Mouse (Mus musculus): Measurements from ENCODE around the gene Slc16a9. TPM values are rescaled to one million over a fixed set of nuclear protein-coding genes. Genes with fewer than 3 reads are reported as not detected.

Slc16a9 gene
- polyA plus RNA-seq, 1 experiment from 2014 or later: 3.8 TPM

DNA sequence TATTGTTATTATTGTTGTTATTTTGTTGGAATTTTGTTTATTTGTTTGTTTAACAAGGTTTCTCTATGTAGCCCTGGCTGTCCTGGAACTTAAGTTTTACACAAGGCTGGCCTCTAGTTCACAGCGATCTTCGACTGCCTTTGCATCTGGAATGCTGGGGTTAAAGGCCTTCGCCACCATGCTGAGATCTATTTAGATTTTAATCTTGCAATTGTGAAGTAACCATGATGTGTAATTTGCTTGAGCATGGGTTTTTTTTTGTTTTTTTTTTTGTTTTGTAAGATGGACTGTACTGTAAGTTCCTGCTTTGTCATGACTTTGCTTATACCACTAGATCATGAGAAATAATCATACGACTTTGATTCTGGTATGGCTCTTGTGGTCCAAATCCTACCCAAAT, 16.0 kb downstream of the Slc16a9 start:
- H3K4me3 ChIP-seq (ENCODE audit: low read length): no peak overlapping the region
- no peak for ATAC-seq (ENCODE audit: low FRiP score, low TSS enrichment)
- H3K4me1 ChIP-seq (ENCODE audit: control insufficient read depth, insufficient read depth, low read length): no peaks in the 10 kb centered on the region
- H3K27ac ChIP-seq (ENCODE audit: low read depth, low read length): no peak overlapping the region
- no peak overlapping the region for H3K9ac ChIP-seq (ENCODE audit: low read depth, low read length)
- H3K27me3 ChIP-seq (ENCODE audit: control insufficient read depth, insufficient read depth, low read length): no peaks in the 10 kb centered on the region
- H3K36me3 ChIP-seq (ENCODE audit: control insufficient read depth, insufficient read depth, low read length): no peaks in the 10 kb centered on the region
- H3K9me3 ChIP-seq (ENCODE audit: control insufficient read depth, low read length): no peaks in the 10 kb centered on the region
- no peak overlapping the region for H3K4me2 ChIP-seq (replicated peaks; ENCODE audit: low read depth, low read length)
- 72% methylated on average over 4 of the region's 4 CpGs for WGBS

DNA sequence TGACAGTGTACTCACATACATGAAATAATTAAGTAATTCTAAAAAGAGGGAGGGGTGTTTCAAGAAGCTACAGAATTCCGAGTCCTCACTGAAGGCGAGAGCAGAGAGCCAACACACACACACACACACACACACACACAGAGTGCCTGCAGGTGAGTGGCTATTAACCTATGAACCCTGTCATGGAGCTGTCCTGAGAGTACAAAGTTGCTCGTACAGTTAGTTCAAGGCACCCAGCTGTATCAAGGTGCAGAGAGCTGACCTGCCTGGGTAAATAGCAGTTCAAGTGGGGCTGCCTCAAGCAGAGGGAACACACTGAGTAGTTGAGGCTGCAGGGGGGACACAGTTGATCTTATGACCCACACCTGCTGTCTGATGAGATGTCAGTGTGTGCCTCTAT, 17.2 kb downstream of the Slc16a9 start:
- Histone ChIP-seq H3K9me3 (ENCODE audit: control insufficient read depth, low read length) (no peaks in the 10 kb centered on the region), H3K27me3 (ENCODE audit: control insufficient read depth, insufficient read depth, low read length) (no peaks in the 10 kb centered on the region), H3K4me3 (ENCODE audit: low read length) (no peak overlapping the region), H3K4me2 (replicated peaks; ENCODE audit: low read depth, low read length) (no peak overlapping the region), H3K27ac (ENCODE audit: low read depth, low read length) (no peak overlapping the region), H3K4me1 (ENCODE audit: control insufficient read depth, insufficient read depth, low read length) (no peaks in the 10 kb centered on the region), H3K9ac (ENCODE audit: low read depth, low read length) (no peak overlapping the region), H3K36me3 (ENCODE audit: control insufficient read depth, insufficient read depth, low read length) (no peaks in the 10 kb centered on the region)
- no peak for ATAC-seq (ENCODE audit: low FRiP score, low TSS enrichment)
- WGBS: 66% methylated on average over 3 of the region's 3 CpGs

DNA sequence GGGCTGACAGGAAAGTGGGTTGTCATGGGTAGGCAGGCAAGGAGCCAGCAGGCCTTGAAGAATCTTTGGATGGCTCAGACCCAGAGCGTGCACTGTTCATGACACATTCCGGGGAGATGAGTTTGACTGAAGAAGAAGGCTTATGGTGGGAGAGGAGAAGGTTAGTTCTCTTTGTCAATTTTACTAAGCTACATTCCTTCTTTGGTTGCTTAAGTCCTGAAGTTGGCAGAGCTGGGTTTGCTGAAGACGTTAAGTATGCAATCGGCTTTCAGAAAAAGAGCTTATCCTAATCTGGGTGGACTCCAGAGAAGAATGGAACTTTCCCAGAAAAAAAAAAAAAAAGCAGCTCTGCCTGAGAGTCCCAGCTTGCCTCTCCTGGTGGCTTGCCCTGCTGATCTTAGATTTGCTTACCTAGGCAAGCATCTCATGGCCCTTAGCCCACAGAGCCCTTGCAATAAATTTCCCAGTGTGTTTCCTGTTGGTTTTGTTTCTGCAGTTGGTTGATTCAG, 18.8 kb downstream of the Slc16a9 start:
- Histone ChIP-seq H3K27ac (ENCODE audit: low read depth, low read length) (no peak overlapping the region), H3K36me3 (ENCODE audit: control insufficient read depth, insufficient read depth, low read length) (no peaks in the 10 kb centered on the region), H3K9ac (ENCODE audit: low read depth, low read length) (no peak overlapping the region), H3K27me3 (ENCODE audit: control insufficient read depth, insufficient read depth, low read length) (no peaks in the 10 kb centered on the region), H3K4me2 (replicated peaks; ENCODE audit: low read depth, low read length) (no peak overlapping the region), H3K4me1 (ENCODE audit: control insufficient read depth, insufficient read depth, low read length) (no peaks in the 10 kb centered on the region), H3K4me3 (ENCODE audit: low read length) (no peak overlapping the region), H3K9me3 (ENCODE audit: control insufficient read depth, low read length) (no peaks in the 10 kb centered on the region)
- 84% methylated on average over 4 of the region's 4 CpGs for WGBS
- ATAC-seq (ENCODE audit: low FRiP score, low TSS enrichment): no peak

DNA sequence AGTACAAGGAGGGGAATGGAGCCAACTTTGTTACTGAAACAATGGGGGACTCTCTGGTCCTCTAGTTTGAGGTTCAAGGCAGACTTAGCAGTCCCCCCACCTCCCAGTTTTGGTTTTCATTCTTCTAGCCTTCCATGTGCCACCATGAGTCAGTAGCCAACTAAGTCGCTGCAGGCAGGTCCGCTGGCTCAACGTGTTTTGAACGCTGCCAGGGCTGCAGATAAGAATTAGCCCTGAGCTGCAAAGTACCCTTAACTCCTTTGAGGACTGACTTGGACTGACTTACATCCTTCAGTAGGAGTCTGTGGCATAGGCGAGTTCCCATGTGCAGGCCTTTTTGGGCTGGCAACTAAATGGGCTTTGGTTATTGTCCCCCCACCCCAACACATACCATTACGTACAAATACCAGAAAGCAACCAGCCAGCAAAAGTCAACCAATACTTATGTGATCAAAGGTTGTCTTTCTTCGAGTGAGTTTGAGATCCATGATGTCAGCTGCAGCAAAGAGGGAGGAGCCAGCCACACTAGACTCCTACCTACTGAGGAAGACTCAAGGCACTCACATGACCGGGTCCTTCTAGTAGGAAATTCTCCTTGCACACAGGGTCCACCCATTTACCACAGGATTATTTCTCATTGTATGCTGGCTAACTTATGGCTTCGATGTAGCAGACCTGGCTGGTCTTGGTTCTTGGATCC, 19.6 kb downstream of the Slc16a9 start:
- Histone ChIP-seq H3K27ac (ENCODE audit: low read depth, low read length) (no peak overlapping the region), H3K36me3 (ENCODE audit: control insufficient read depth, insufficient read depth, low read length) (no peaks in the 10 kb centered on the region), H3K27me3 (ENCODE audit: control insufficient read depth, insufficient read depth, low read length) (no peaks in the 10 kb centered on the region), H3K4me3 (ENCODE audit: low read length) (no peak overlapping the region), H3K4me1 (ENCODE audit: control insufficient read depth, insufficient read depth, low read length) (no peaks in the 10 kb centered on the region), H3K4me2 (replicated peaks; ENCODE audit: low read depth, low read length) (no peak overlapping the region), H3K9ac (ENCODE audit: low read depth, low read length) (no peak overlapping the region), H3K9me3 (ENCODE audit: control insufficient read depth, low read length) (no peaks in the 10 kb centered on the region)
- WGBS: 83% methylated on average over 9 of the region's 9 CpGs
- no peak for ATAC-seq (ENCODE audit: low FRiP score, low TSS enrichment)

DNA sequence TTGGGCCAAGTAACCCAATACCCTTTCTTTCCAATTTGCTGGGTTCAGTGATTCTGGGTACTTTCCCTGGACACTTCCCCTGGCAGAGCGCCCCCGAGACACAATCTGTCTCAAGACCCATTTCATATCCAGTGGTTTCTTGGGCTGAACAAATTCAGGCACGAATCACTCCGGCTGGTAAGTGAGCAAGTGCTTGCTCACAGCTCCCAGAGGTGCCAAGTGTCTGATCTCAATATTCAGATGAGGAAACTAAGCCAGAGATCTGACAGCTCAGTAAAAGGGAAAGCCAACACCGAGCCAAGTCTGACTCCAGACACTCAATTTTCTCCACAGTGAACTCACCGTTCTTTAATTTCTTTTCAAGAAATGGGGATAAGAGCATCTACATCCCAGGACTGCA, 21.6 kb downstream of the Slc16a9 start:
- H3K27me3 ChIP-seq (ENCODE audit: control insufficient read depth, insufficient read depth, low read length): no peaks in the 10 kb centered on the region
- H3K9me3 ChIP-seq (ENCODE audit: control insufficient read depth, low read length): no peaks in the 10 kb centered on the region
- no peak overlapping the region for H3K27ac ChIP-seq (ENCODE audit: low read depth, low read length)
- no peak overlapping the region for H3K9ac ChIP-seq (ENCODE audit: low read depth, low read length)
- 88% methylated on average over 6 of the region's 6 CpGs for WGBS
- no peaks in the 10 kb centered on the region for H3K36me3 ChIP-seq (ENCODE audit: control insufficient read depth, insufficient read depth, low read length)
- no peak overlapping the region for H3K4me3 ChIP-seq (ENCODE audit: low read length)
- no peaks in the 10 kb centered on the region for H3K4me1 ChIP-seq (ENCODE audit: control insufficient read depth, insufficient read depth, low read length)
- ATAC-seq (ENCODE audit: low FRiP score, low TSS enrichment): no peak
- H3K4me2 ChIP-seq (replicated peaks; ENCODE audit: low read depth, low read length): no peak overlapping the region

DNA sequence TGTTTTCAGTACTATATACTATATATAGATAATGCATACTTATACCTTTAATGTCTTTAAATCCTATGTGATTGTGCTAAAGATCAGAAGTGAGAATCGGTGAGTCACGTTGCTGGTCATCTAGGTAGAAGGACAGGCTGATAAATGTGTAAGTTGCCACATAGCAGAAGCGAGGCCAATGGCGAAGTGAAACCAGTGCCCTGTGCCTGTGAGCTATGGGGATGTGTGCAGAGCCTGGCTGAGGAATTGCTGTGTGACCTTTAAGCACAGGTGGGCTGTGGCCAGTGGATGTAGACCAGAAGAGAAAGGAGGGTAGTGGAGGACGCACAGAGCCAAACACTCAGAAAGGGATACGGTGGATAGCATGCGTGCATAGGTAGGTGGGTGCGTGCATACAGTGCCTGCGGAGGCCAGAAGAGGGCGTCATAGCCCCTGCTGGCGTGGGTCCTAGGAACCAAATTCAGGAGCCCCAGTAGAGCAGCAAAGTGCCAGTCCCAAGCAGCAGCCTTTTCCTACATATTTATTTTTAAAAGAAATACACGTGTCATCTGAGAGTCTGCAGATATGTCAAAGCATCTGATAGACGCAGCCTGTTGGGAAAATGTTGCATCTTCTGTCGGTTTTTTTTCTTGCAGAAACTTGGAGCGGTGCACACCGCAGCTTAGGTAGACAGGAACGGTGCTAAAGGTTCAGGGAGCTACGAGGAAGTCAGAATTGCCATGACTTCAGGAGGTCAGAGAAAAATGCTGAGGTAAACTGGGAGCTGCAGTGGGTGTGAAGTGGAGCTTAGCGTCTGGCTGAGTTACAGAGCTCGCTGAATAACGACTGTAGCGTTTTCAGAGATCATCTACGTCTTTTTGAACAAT, 23.9 kb downstream of the Slc16a9 start:
- 81% methylated on average over 23 of the region's 23 CpGs for WGBS
- Histone ChIP-seq H3K4me2 (replicated peaks; ENCODE audit: low read depth, low read length) (no peak overlapping the region), H3K36me3 (ENCODE audit: control insufficient read depth, insufficient read depth, low read length) (no peaks in the 10 kb centered on the region), H3K9ac (ENCODE audit: low read depth, low read length) (no peak overlapping the region), H3K27me3 (ENCODE audit: control insufficient read depth, insufficient read depth, low read length) (no peaks in the 10 kb centered on the region), H3K4me1 (ENCODE audit: control insufficient read depth, insufficient read depth, low read length) (no peaks in the 10 kb centered on the region), H3K27ac (ENCODE audit: low read depth, low read length) (no peak overlapping the region), H3K9me3 (ENCODE audit: control insufficient read depth, low read length) (no peaks in the 10 kb centered on the region), H3K4me3 (ENCODE audit: low read length) (no peak overlapping the region)
- ATAC-seq (ENCODE audit: low FRiP score, low TSS enrichment): no peak

DNA sequence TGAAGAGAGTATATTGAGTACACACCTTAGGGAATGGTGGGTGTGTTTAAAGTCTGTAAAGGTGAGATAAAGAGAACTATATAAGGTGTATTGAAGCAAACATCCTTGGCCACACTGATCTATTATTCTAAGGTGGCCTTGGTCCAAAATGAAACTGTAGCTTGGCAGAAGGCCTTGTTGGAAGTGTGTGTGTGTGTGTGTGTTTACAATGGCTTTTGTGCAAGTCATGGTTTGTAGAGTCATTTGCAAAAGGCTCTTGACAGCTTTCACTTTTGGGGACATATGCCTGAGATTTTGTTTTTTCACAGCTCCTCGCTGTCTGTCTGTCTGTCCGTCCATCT, 24.5 kb downstream of the Slc16a9 start:
- H3K9me3 ChIP-seq (ENCODE audit: control insufficient read depth, low read length): no peaks in the 10 kb centered on the region
- H3K27ac ChIP-seq (ENCODE audit: low read depth, low read length): no peak overlapping the region
- H3K36me3 ChIP-seq (ENCODE audit: control insufficient read depth, insufficient read depth, low read length): no peaks in the 10 kb centered on the region
- H3K4me2 ChIP-seq (replicated peaks; ENCODE audit: low read depth, low read length): no peak overlapping the region
- 90% methylated on average over 2 of the region's 2 CpGs for WGBS
- H3K4me3 ChIP-seq (ENCODE audit: low read length): no peak overlapping the region
- ATAC-seq (ENCODE audit: low FRiP score, low TSS enrichment): no peak
- no peaks in the 10 kb centered on the region for H3K4me1 ChIP-seq (ENCODE audit: control insufficient read depth, insufficient read depth, low read length)
- H3K9ac ChIP-seq (ENCODE audit: low read depth, low read length): no peak overlapping the region
- no peaks in the 10 kb centered on the region for H3K27me3 ChIP-seq (ENCODE audit: control insufficient read depth, insufficient read depth, low read length)

DNA sequence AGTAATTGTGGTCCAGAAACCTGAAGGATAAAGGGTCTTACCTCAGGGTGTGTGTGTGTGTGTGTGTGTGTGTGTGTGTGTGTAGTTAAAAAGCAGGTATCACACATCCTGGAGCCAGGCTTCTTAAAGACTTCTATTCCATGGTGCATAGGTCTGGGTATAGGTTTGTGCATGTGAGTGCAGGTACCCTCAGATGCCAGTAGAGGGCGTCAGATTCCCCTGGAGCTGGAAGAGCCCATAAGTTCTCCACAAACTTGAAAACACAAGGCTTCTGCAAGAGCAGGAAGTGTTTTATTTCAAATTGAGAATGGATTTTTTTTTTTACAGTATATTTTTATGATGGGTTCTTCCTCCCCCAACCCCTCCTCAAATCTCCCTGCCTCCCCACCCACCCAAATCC, 31.8 kb downstream of the Slc16a9 start:
- H3K9me3 ChIP-seq (ENCODE audit: control insufficient read depth, low read length): no peaks in the 10 kb centered on the region
- H3K9ac ChIP-seq (ENCODE audit: low read depth, low read length): no peak overlapping the region
- H3K4me3 ChIP-seq (ENCODE audit: low read length): no peak overlapping the region
- no peaks in the 10 kb centered on the region for H3K27me3 ChIP-seq (ENCODE audit: control insufficient read depth, insufficient read depth, low read length)
- H3K27ac ChIP-seq (ENCODE audit: low read depth, low read length): no peak overlapping the region
- no peak for ATAC-seq (ENCODE audit: low FRiP score, low TSS enrichment)
- WGBS: 65% methylated on average over 1 of the region's 1 CpGs
- H3K36me3 ChIP-seq (ENCODE audit: control insufficient read depth, insufficient read depth, low read length): no peaks in the 10 kb centered on the region
- H3K4me2 ChIP-seq (replicated peaks; ENCODE audit: low read depth, low read length): no peak overlapping the region
- H3K4me1 ChIP-seq (ENCODE audit: control insufficient read depth, insufficient read depth, low read length): no peaks in the 10 kb centered on the region

DNA sequence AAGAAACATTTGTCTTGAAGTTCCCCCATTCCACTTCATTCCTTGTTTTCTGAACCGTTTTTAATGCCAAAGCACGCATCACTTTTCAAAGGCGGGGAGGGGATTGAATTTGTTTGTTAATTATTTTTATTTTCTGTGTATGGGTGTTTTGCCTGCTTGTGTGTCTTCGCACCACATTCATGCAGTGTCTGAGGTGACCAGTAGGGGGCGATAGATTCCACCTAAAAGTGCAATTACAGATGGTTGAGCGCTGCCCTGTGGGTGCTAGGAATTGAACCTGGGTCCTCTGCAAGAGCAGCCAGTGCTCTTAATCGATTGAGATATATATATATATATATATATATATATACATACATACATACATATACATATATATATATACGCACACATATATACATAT, 34.4 kb downstream of the Slc16a9 start:
- Histone ChIP-seq H3K9me3 (ENCODE audit: control insufficient read depth, low read length) (no peaks in the 10 kb centered on the region), H3K27me3 (ENCODE audit: control insufficient read depth, insufficient read depth, low read length) (no peaks in the 10 kb centered on the region), H3K27ac (ENCODE audit: low read depth, low read length) (no peak overlapping the region), H3K36me3 (ENCODE audit: control insufficient read depth, insufficient read depth, low read length) (no peaks in the 10 kb centered on the region; the same call in 1 of the 2 replicates), H3K4me3 (ENCODE audit: low read length) (no peak overlapping the region), H3K4me1 (ENCODE audit: control insufficient read depth, insufficient read depth, low read length) (no peaks in the 10 kb centered on the region), H3K9ac (ENCODE audit: low read depth, low read length) (no peak overlapping the region), H3K4me2 (replicated peaks; ENCODE audit: low read depth, low read length) (no peak overlapping the region)
- 82% methylated on average over 8 of the region's 8 CpGs for WGBS
- no peak for ATAC-seq (ENCODE audit: low FRiP score, low TSS enrichment)

Measured in kidney, embryonic 14.5 days (tissue).